Mouse (Mus musculus) c-Kit-positive CD71-negative TER-119-negative erythroid progenitor cells, embryonic 14.5 days (primary cell): ENCODE measurements around the gene Maml3.
A peak's percentile ranks its signal among the peaks of the same experiment; 100 is the strongest.

Source experiments
- DNase-seq: peaks from one replicate; pipeline ENCODE4 v3.0.0-alpha.2; 2013; ENCODE audit warnings: low read depth

Maml3 gene

GRCm38 (mm10) chr3:51778738-51779592 lies 325.9 kb downstream of the Maml3 start:
- DNase-seq: no peak

- no peak for DNase-seq
These were observed 326.7 kb downstream of the Maml3 start for GRCm38 (mm10) chr3:51778179-51778578.

GRCm38 (mm10) chr3:51776018-51776611 lies 328.8 kb downstream of the Maml3 start:
- DNase-seq: no peak

GRCm38 (mm10) chr3:51773587-51773986 lies 331.3 kb downstream of the Maml3 start:
- no peak for DNase-seq

- no peak for DNase-seq
These were observed 332.8 kb downstream of the Maml3 start for GRCm38 (mm10) chr3:51771839-51772630.

GRCm38 (mm10) chr3:51769196-51769595 lies 335.7 kb downstream of the Maml3 start:
- no peak for DNase-seq

- no peak for DNase-seq
These were observed 339.5 kb downstream of the Maml3 start for GRCm38 (mm10) chr3:51765220-51765923.

- DNase-seq: no peak
These were observed 340.7 kb downstream of the Maml3 start for GRCm38 (mm10) chr3:51764175-51764574.

GRCm38 (mm10) chr3:51762900-51763299 lies 342.0 kb downstream of the Maml3 start:
- DNase-seq: no peak

- DNase-seq: no peak
These were observed 345.3 kb downstream of the Maml3 start for GRCm38 (mm10) chr3:51759534-51759933.

- DNase-seq: no peak
These were observed 347.8 kb downstream of the Maml3 start for GRCm38 (mm10) chr3:51757032-51757431.

- no peak for DNase-seq
These were observed 348.6 kb downstream of the Maml3 start for GRCm38 (mm10) chr3:51756283-51756682.

GRCm38 (mm10) chr3:51753262-51753661 lies 351.6 kb downstream of the Maml3 start:
- no peak for DNase-seq

GRCm38 (mm10) chr3:51751440-51751839 lies 353.4 kb downstream of the Maml3 start:
- no peak for DNase-seq

- no peak for DNase-seq
These were observed 354.9 kb downstream of the Maml3 start for GRCm38 (mm10) chr3:51749812-51750481.

GRCm38 (mm10) chr3:51749421-51749811 lies 355.5 kb downstream of the Maml3 start:
- no peak for DNase-seq

GRCm38 (mm10) chr3:51748436-51749376 lies 356.2 kb downstream of the Maml3 start:
- DNase-seq: no peak

GRCm38 (mm10) chr3:51746816-51747215 lies 358.1 kb downstream of the Maml3 start:
- no peak for DNase-seq

GRCm38 (mm10) chr3:51745162-51745561 lies 359.7 kb downstream of the Maml3 start:
- DNase-seq: peak; percentile 50

- DNase-seq: peak; percentile 58
These were observed 360.5 kb downstream of the Maml3 start for GRCm38 (mm10) chr3:51744339-51744759.
